Mouse (Mus musculus): ENCODE measurements around the gene Fdx1.

The Fdx1 gene

GRCm38 (mm10) chr9:51962975-51963701 lies at the start of gene Fdx1:
Fdx1 (minus strand) TSS chr9:51963556.
- peak; percentile 71 for DNase-seq (ENCODE audit: low read depth, low spot score)

- no peak for DNase-seq (ENCODE audit: low read depth, low spot score)
Measured at GRCm38 (mm10) chr9:52012781-52013436, 49.6 kb upstream of the Fdx1 start.

- DNase-seq (ENCODE audit: low read depth, low spot score) = no peak
Measured at GRCm38 (mm10) chr9:52012311-52012710, 49.0 kb upstream of the Fdx1 start.

GRCm38 (mm10) chr9:52008511-52008910 lies 45.2 kb upstream of the Fdx1 start:
- no peak for DNase-seq (ENCODE audit: low read depth, low spot score)

- DNase-seq (ENCODE audit: low read depth, low spot score) = no peak
Measured at GRCm38 (mm10) chr9:52007341-52007740, 44.0 kb upstream of the Fdx1 start.

- DNase-seq (ENCODE audit: low read depth, low spot score) = no peak
Measured at GRCm38 (mm10) chr9:52003501-52003900, 40.1 kb upstream of the Fdx1 start.

GRCm38 (mm10) chr9:51995331-51996099 lies 32.2 kb upstream of the Fdx1 start:
- no peak for DNase-seq (ENCODE audit: low read depth, low spot score)

GRCm38 (mm10) chr9:51994636-51995260 lies 31.4 kb upstream of the Fdx1 start:
- DNase-seq (ENCODE audit: low read depth, low spot score) = no peak

GRCm38 (mm10) chr9:51993486-51994275 lies 30.3 kb upstream of the Fdx1 start:
- peak; percentile 68 for DNase-seq (ENCODE audit: low read depth, low spot score)

- no peak for DNase-seq (ENCODE audit: low read depth, low spot score)
Measured at GRCm38 (mm10) chr9:51991241-51991876, 28.0 kb upstream of the Fdx1 start.

GRCm38 (mm10) chr9:51990828-51991227 lies 27.5 kb upstream of the Fdx1 start:
- peak; percentile 65 for DNase-seq (ENCODE audit: low read depth, low spot score)

- DNase-seq (ENCODE audit: low read depth, low spot score) = no peak
Measured at GRCm38 (mm10) chr9:51985493-51986099, 22.2 kb upstream of the Fdx1 start.

GRCm38 (mm10) chr9:51981131-51981530 lies 17.8 kb upstream of the Fdx1 start:
- no peak for DNase-seq (ENCODE audit: low read depth, low spot score)

GRCm38 (mm10) chr9:51979301-51979700 lies 15.9 kb upstream of the Fdx1 start:
- no peak for DNase-seq (ENCODE audit: low read depth, low spot score)

GRCm38 (mm10) chr9:51978545-51979259 lies 15.3 kb upstream of the Fdx1 start:
- peak; percentile 21 for DNase-seq (ENCODE audit: low read depth, low spot score)

- DNase-seq (ENCODE audit: low read depth, low spot score) = peak; percentile 82
Measured at GRCm38 (mm10) chr9:51977439-51978000, 14.2 kb upstream of the Fdx1 start.

- DNase-seq (ENCODE audit: low read depth, low spot score) = no peak
Measured at GRCm38 (mm10) chr9:51974871-51975270, 11.5 kb upstream of the Fdx1 start.

GRCm38 (mm10) chr9:51973846-51974245 lies 10.5 kb upstream of the Fdx1 start:
- no peak for DNase-seq (ENCODE audit: low read depth, low spot score)

GRCm38 (mm10) chr9:51966373-51966772 lies 3.0 kb upstream of the Fdx1 start:
- peak; percentile 59 for DNase-seq (ENCODE audit: low read depth, low spot score)

All from CD4-positive, CD25-positive, alpha-beta regulatory T cell, adult 2 months (primary cell).